Mouse (Mus musculus) B cell, adult (primary cell): ENCODE measurements around the gene Ggcx. TPM values are rescaled to one million over a fixed set of nuclear protein-coding genes. Genes with fewer than 3 reads are reported as not detected.

Experiments
- total RNA-seq: library from RNA; stranded (reverse); gene quantifications from 4 replicates; pipeline ENCODE4 v1.2.4, GENCODE M21; 2023; ENCODE audit not compliant: inconsistent age

Gene Ggcx
- total RNA-seq = 11.0 to 15.1 TPM (median 12.5 TPM) in 4 replicates

DNA sequence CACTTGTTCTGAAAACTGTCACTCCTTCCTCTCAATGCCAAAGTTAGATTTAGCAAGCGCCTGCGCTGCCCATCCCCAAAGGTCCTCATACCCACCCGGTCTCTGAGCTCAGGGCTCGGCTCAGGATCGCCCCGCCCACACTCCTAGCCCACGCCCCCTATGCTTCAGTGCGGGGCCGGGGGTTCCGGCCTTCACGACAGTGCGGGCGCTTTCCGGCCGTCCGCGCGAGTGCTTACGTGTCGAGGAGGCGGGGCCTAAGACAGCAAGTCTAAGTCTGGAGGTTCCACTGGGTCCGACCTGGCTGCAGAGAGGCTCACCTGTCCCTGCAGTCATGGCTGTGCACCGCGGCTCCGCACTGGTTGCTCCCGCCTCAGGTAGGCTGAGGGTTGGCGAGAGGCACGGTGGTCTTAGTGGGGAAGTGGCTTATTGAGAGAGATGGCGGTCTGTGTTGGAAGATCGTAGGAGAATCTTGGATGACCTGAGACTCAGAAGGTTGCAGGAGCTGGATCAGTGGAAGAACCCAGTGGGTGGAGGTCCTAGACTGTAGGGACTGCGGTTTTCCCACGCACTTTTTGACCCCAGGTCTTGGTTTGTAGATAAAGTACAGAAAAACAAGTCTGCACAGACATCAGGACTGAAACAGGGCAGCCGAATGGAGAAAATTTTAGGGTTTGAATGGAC is at the start of gene Ggcx:
Ggcx (plus strand) TSS at position 233 of the 681 bp plus-strand sequence.

DNA sequence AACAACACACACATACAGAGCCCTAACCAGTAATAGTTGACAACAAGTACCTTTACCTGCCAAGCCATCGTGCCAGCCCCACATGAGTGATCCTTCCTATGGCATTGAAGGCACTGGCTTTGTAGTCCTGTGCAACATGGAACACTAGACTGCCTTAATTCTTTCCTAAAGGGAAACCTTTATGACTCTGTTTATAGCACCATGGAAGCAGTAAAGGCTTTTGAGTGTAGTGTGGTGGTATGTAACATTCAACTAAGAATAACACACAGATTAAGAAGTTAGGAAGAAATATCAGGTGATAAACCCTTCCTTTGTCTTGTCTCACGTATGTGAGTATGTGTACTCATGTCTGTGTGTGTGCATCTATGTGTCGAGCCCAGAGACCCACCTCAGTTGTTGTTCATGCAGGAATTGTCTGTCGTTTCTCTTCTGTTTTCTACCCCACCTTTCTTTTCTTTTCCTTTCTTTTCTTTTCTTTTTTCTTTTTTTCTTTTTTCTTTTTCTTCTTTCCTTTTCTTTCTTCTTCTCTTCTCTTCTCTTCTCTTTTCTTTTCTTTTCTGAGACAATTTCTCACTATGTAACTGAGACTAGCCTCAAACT is 47.2 kb upstream of the Ggcx start, which contains the start of gene Rnf181:
Rnf181 (minus strand) TSS at position 113 of the 600 bp plus-strand sequence.

GRCm38 (mm10) chr6:72380131-72380770 is 33.9 kb upstream of the Ggcx start, which contains the start of gene Vamp5:
Gene Vamp5 (minus strand): TSS chr6:72380468.

GRCm38 (mm10) chr6:72389941-72390771 is 24.0 kb upstream of the Ggcx start, which contains the start of gene Vamp8:
Gene Vamp8 (minus strand): TSS chr6:72390703.

GRCm38 (mm10) chr6:72439355-72440185 is 25.5 kb downstream of the Ggcx start, which contains the start of gene Mat2a:
Gene Mat2a (minus strand): TSS chr6:72439558.

Other genes starting within 250 kb of the Ggcx start
- gene Atoh8, start 178.7 kb upstream of the Ggcx start, total RNA-seq = not detected in 4 replicates
- gene Sftpb, start 109.7 kb upstream of the Ggcx start, total RNA-seq = not detected in 4 replicates
- gene Usp39, start 69.1 kb upstream of the Ggcx start, total RNA-seq = 45.7 to 50.5 TPM (median 47.9 TPM) in 4 replicates
- gene 0610030E20Rik, start 67.0 kb upstream of the Ggcx start, total RNA-seq = 40.3 to 44.4 TPM (median 44.0 TPM) in 4 replicates
- gene Tmem150a, start 58.9 kb upstream of the Ggcx start, total RNA-seq = 2.8 to 5.3 TPM (median 4.2 TPM) in 4 replicates
- 66.1 to 76.9 TPM (median 71.9 TPM) in 4 replicates for gene Rnf181, start 47.4 kb upstream of the Ggcx start, total RNA-seq
- 11.4 to 14.4 TPM (median 13.2 TPM) in 4 replicates for gene Vamp5, start 33.8 kb upstream of the Ggcx start, total RNA-seq
- 95.3 to 106 TPM (median 102 TPM) in 4 replicates for gene Vamp8, start 23.6 kb upstream of the Ggcx start, total RNA-seq
- 241 to 253 TPM (median 245 TPM) in 4 replicates for gene Mat2a, start 25.2 kb downstream of the Ggcx start, total RNA-seq
- 0.48 to 0.54 TPM (median 0.51 TPM) in 3 of 4 replicates, not detected in the other for gene Sh2d6, start 107.4 kb downstream of the Ggcx start, total RNA-seq
- gene Capg, start 130.1 kb downstream of the Ggcx start, total RNA-seq = 337 to 367 TPM (median 351 TPM) in 4 replicates
- gene Elmod3, start 184.1 kb downstream of the Ggcx start, total RNA-seq = 16.7 to 20.1 TPM (median 18.8 TPM) in 4 replicates
- gene Retsat, start 184.2 kb downstream of the Ggcx start, total RNA-seq = 4.6 to 8.4 TPM (median 7.9 TPM) in 4 replicates
- gene Tgoln1, start 202.7 kb downstream of the Ggcx start, total RNA-seq = 185 to 196 TPM (median 189 TPM) in 4 replicates